Mouse (Mus musculus): ENCODE measurements around the gene Akap3.

Akap3 gene

GRCm38 (mm10) chr6:126852881-126853280 is at the start of gene Akap3:
TSS of gene Akap3 (plus strand) at chr6:126853098.
- no peak for DNase-seq (ENCODE audit: low spot score)

GRCm38 (mm10) chr6:126806783-126807182 is 46.1 kb upstream of the Akap3 start:
- no peak for DNase-seq (ENCODE audit: low spot score)

GRCm38 (mm10) chr6:126808134-126808533 is 44.8 kb upstream of the Akap3 start:
- DNase-seq (ENCODE audit: low spot score), result no peak

- DNase-seq (ENCODE audit: low spot score), result no peak
Measured at GRCm38 (mm10) chr6:126808561-126808960, 44.3 kb upstream of the Akap3 start.

GRCm38 (mm10) chr6:126811481-126811880 is 41.4 kb upstream of the Akap3 start:
- no peak for DNase-seq (ENCODE audit: low spot score)

- DNase-seq (ENCODE audit: low spot score), result no peak
Measured at GRCm38 (mm10) chr6:126815206-126815750, 37.6 kb upstream of the Akap3 start.

- no peak for DNase-seq (ENCODE audit: low spot score)
Measured at GRCm38 (mm10) chr6:126816338-126816737, 36.6 kb upstream of the Akap3 start.

GRCm38 (mm10) chr6:126823087-126823486 is 29.8 kb upstream of the Akap3 start:
- DNase-seq (ENCODE audit: low spot score), result no peak

- no peak for DNase-seq (ENCODE audit: low spot score)
Measured at GRCm38 (mm10) chr6:126836628-126837027, 16.3 kb upstream of the Akap3 start.

- peak; percentile 97 for DNase-seq (ENCODE audit: low spot score)
Measured at GRCm38 (mm10) chr6:126848712-126849704, 3.9 kb upstream of the Akap3 start, which contains the start of gene Ndufa9. TSS of gene Ndufa9 (minus strand) at chr6:126849136.

GRCm38 (mm10) chr6:126877118-126877517 is 24.2 kb downstream of the Akap3 start:
- DNase-seq (ENCODE audit: low spot score), result no peak

- no peak for DNase-seq (ENCODE audit: low spot score)
Measured at GRCm38 (mm10) chr6:126907378-126907777, 54.5 kb downstream of the Akap3 start.

- DNase-seq (ENCODE audit: low spot score), result no peak
Measured at GRCm38 (mm10) chr6:126907876-126908275, 55.0 kb downstream of the Akap3 start.

- no peak for DNase-seq (ENCODE audit: low spot score)
Measured at GRCm38 (mm10) chr6:126910727-126911126, 57.8 kb downstream of the Akap3 start.

GRCm38 (mm10) chr6:126914928-126915327 is 62.0 kb downstream of the Akap3 start:
- DNase-seq (ENCODE audit: low spot score), result no peak

GRCm38 (mm10) chr6:126921111-126921881 is 68.4 kb downstream of the Akap3 start, which contains the start of gene Dyrk4:
TSS of gene Dyrk4 (minus strand) at chr6:126921839.
- no peak for DNase-seq (ENCODE audit: low spot score)

All from adipocyte (in vitro differentiated cells).